Mouse (Mus musculus) adrenal gland, postnatal 36 days (tissue): Measurements from ENCODE around the gene Map2k6. TPM values are rescaled to one million over a fixed set of nuclear protein-coding genes. Genes with fewer than 3 reads are reported as not detected.

Source experiments
- DNase-seq, 2 experiments: peaks; one replicate each; pipeline ENCODE4 v3.0.0; 2021; ENCODE audit warnings: mixed read lengths in 1 of 2
- total RNA-seq, 2 experiments: library from RNA; stranded (reverse); gene quantifications; 2 replicates each; pipeline ENCODE4 v1.2.3; 2021

Gene Map2k6
- total RNA-seq, 2 experiments from 2014 or later = 2.0 to 6.4 TPM

DNA sequence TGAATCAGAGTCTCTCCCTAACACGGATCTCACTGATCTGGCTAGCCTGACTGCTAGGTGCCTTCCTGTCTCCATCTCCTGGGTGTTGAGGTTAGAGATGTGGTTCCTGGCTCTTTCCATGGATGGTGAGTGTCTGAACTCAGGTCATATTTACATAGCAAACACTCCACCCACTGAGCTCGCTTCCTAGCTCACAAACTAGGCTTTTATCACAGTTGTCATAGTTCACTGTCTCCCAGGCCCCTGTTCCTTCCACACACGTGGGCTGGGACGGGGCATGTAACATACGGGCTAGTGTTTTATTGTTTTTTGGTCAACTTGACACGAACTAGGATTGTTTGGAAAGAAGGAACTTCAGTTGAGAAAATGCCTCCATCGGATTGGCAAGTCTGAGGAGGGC is 52.7 kb downstream of the Map2k6 start:
- DNase-seq = no peak

DNA sequence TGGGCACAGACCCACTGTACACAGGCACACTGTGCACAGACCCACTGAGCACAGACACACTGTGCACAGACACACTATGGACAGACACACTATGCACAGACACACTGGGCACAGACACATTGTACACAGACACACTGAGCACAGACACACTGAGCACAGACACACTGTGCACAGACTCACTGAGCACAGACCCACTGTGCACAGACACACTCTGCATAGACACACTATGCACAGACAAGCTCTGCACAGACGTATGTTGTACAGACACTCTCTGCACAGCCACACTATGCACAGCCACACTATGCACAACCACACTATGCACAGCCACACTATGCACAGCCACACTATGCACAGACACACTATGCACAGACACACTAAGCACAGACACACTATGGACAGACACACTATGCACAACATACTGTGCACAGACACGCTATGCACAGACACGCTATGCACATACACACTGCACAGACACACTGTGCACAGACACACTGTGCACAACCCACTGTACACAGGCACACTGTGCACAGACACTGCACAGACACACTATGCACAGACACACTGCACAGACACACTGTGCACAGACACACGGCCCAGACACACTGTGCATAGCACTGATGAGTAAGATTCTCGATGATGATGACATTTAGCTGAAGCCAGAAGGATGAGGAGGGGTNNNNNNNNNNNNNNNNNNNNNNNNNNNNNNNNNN is 54.7 kb downstream of the Map2k6 start:
- no peak for DNase-seq

DNA sequence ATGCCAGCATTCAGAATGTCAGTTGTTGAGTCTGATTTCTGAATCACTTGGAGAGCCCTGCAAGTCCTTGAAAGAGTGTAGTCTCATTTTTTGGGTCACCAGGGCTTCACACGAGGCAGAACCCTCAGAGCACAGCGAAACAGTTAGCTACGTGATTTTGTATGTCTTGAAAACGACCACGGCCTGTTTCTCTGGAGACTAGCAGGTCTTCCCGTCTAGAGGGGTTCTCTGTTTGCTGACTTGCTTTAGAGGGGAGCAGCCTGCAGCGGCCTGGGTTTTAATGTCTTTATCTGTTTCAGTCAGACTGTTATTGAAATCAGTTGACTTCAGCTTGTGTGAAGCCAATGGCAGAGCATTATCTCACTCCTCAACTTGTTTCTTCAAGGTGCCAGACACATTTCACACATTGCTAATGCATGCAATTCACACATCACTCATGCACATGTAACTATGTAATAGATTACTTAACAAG is 58.6 kb downstream of the Map2k6 start:
- DNase-seq = peak; percentile 12 to 41

- no peak for DNase-seq
Measured at GRCm38 (mm10) chr11:110460480-110460879, 61.6 kb downstream of the Map2k6 start.

GRCm38 (mm10) chr11:110461560-110462331 is 62.8 kb downstream of the Map2k6 start:
- DNase-seq = no peak

- DNase-seq = no peak
Measured at GRCm38 (mm10) chr11:110462975-110463578, 64.2 kb downstream of the Map2k6 start.

DNA sequence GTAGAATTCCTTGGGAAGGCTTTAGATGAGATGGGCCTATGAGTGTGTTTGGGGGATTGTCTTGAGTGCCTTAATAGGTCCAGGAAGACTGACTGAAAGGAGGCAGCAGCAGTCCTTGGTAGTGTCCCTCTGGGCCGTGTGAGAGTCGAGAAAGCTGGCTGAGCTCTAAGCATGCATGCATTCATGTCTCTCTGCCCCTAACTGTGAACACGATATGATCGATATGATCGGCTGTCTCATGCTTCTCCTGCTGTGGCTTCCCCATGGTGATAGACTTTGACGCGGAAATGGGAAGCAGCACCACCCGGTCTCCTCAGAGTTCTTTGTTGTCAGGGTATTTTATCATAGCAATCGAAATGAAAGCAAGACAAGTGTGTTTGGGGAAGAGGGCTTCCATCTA is 64.9 kb downstream of the Map2k6 start:
- DNase-seq = no peak

- DNase-seq = no peak
Measured at GRCm38 (mm10) chr11:110469054-110469453, 70.1 kb downstream of the Map2k6 start.

DNA sequence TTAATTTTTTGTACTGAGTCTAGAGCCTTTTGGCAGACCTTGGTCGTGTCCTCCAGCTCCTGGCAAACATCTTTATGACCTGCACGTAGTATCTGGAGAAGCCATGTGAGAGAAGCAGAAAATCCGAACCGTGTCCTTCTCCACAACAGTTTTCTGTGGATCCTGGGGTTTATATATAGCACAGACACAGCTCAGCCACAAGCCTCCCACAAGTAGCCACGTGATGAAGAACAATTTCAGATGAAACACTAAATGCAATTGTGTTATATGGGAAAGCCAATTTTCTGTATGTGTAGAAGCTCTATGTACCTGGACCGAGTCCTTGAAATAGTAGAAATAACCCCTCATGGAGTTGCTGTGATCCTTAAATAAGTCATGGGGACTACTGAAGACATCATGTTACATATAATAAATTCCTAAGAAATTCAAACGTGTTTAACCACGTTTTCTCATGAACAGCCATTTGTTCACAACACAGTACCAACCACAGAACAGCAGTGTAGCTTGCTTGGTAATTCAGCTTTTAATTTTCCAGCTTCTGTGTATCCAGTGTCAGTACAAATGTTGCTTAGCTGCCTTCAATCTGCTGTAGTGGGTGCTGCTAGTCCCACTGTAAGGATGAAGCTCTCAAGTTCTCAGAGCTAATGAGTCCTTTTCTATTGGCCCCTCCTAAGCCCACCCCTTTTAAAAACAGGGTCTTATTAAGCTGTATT is 71.8 kb downstream of the Map2k6 start:
- DNase-seq = no peak

GRCm38 (mm10) chr11:110471362-110471761 is 72.4 kb downstream of the Map2k6 start:
- DNase-seq = no peak

- no peak for DNase-seq
Measured at GRCm38 (mm10) chr11:110472078-110472477, 73.2 kb downstream of the Map2k6 start.

GRCm38 (mm10) chr11:110473495-110473894 is 74.6 kb downstream of the Map2k6 start:
- no peak for DNase-seq

- DNase-seq = no peak
Measured at GRCm38 (mm10) chr11:110476361-110477151, 77.6 kb downstream of the Map2k6 start.

DNA sequence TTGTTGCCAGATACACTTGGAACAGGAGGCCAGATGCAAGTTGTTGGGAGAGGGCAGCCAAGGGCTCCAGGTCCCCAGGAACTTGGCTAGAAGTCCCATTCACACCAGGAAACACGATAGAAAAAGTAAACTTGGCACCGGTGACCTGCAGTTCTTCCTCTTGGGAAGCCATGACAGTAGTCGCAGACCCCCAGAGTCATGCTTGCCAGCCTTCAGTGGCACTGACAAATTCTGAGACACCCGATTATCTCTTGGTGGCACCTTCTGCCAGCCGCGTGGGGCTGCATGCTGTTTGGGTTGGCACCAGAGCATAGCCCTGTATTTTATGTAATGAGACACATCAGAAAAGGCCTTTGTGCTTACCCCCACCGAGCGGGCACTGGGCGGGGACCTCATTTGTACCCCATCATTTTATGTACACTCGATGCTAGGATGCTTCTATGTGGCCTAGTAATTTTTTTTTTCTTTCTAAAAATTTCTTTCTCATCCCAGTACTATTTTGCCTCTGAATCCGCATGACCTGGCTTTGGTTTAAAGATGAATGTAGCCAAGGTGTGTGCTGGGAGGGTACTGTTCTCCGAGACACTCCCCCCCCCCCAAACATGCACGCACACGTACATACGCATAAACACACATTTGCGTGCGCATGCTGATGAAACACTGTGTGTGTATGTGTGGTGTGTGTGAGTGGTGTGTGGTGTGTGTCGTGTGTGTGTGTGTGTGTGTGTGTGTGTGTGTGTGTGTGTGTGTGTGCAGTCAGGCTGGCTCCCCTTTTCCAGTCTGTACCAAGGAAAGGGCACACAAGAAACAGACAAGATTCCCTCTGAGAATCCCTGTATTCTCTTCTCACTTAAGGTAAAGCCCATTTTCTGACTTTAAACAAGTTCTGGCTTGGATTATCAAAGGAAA is 79.3 kb downstream of the Map2k6 start:
- DNase-seq = no peak

DNA sequence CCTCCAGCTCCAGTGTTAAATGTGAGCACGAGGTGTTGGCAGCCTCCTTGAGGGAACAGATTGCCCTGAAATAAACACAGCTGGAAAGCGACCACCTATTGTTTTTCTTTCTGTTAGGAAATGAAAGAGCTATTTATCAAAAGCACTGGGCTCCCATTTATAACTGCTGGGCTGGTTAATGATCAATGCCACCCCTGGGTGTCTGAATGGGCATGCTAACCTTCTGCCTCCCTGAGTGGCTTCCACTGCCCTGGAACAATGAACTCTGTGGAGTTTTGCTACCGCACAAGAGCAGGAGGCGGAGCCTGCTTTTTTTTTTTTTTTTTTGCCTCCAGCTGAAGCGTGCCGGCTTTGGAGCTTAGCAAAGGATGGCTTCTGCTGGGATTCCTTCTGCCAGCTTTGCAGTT is 80.1 kb downstream of the Map2k6 start:
- DNase-seq = peak; percentile 15 to 22

DNA sequence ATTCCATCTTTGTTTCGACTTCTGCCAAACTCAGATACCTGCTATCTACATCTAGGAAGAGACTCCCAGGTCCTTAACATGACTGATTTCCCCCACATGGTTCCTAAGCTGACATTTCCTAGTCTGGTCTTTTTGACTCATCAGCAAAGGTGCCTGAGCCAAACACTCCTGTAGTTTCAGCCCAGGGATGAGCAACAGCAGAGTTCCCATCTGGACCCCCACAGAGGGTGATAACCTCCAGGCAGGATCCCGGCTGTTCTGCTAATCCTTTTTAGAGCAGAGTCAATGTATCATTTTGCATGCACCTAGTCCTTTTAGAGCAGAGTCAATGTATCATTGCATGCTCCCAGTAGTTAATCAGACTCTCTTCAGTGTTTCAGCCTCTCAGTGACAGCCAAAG is 82.5 kb downstream of the Map2k6 start:
- no peak for DNase-seq

DNA sequence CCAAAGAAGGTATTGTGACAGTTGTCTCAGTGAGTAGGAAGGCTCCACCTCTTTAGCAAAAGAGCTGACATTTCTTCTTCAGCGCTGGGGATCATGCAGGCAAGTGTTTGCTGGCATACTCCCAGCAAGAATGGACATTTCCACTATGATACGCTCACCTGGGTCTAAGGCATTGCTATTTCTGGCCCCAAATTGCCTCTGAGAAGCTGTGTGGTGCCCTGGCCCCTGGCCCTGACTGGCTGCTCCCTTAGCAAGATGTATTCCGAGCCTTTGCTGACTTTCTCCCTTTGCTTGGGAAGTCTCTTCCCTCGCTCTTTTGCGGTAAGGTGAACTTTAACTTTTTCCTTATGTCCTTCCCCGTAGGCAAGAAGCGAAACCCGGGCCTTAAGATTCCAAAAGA is 83.3 kb downstream of the Map2k6 start:
- no peak for DNase-seq

- DNase-seq = no peak
Measured at GRCm38 (mm10) chr11:110482649-110483048, 83.7 kb downstream of the Map2k6 start.

DNA sequence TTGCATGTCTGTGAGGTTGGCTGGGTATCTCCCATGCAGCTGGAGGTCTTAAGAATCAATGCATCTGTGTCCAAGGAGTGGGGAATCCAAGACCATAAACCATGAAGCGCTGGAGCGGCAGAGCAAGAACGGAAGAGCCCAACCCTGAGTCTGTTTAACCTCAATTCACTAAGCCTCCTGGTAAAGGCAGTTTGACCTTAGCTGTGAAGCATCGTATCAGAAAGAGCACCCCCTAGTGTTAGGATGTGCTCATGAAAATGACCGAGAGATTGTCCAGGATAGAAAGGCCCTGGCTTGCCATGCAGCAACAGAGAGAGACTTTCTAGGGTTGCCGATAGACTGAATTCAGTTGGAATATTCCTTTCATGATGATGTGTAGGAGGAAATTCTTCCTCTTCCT is 84.2 kb downstream of the Map2k6 start:
- DNase-seq = peak; percentile 41 to 57

GRCm38 (mm10) chr11:110484426-110484825 is 85.5 kb downstream of the Map2k6 start:
- no peak for DNase-seq
